Mouse (Mus musculus): ENCODE measurements around the gene Jmjd8.

Jmjd8 gene

GRCm38 (mm10) chr17:25861704-25862612, 33.3 kb downstream of the Jmjd8 start:
- TF ChIP-seq GATA4 (IDR thresholded peaks at IDR 0.05; ENCODE audit: insufficient replicate concordance, low read length) = no peak

- no peak for TF ChIP-seq GATA4 (IDR thresholded peaks at IDR 0.05; ENCODE audit: insufficient replicate concordance, low read length)
Measured at GRCm38 (mm10) chr17:25863681-25864080, 35.0 kb downstream of the Jmjd8 start.

- no peak for TF ChIP-seq GATA4 (IDR thresholded peaks at IDR 0.05; ENCODE audit: insufficient replicate concordance, low read length)
Measured at GRCm38 (mm10) chr17:25864311-25864710, 35.6 kb downstream of the Jmjd8 start.

- no peak for TF ChIP-seq GATA4 (IDR thresholded peaks at IDR 0.05; ENCODE audit: insufficient replicate concordance, low read length)
Measured at GRCm38 (mm10) chr17:25865288-25865687, 36.6 kb downstream of the Jmjd8 start.

GRCm38 (mm10) chr17:25866172-25866571, 37.5 kb downstream of the Jmjd8 start:
- no peak for TF ChIP-seq GATA4 (IDR thresholded peaks at IDR 0.05; ENCODE audit: insufficient replicate concordance, low read length)

- TF ChIP-seq GATA4 (IDR thresholded peaks at IDR 0.05; ENCODE audit: insufficient replicate concordance, low read length) = no peak
Measured at GRCm38 (mm10) chr17:25867509-25867835, 38.8 kb downstream of the Jmjd8 start.

- peak; percentile 35; the same call in 1 of the 2 replicates for TF ChIP-seq GATA4 (IDR thresholded peaks at IDR 0.05; ENCODE audit: insufficient replicate concordance, low read length)
Measured at GRCm38 (mm10) chr17:25867836-25868600, 39.4 kb downstream of the Jmjd8 start.

GRCm38 (mm10) chr17:25868601-25869191, 40.0 kb downstream of the Jmjd8 start, which contains the start of gene Mcrip2:
Mcrip2 (minus strand) TSS chr17:25868764.
- TF ChIP-seq GATA4 (IDR thresholded peaks at IDR 0.05; ENCODE audit: insufficient replicate concordance, low read length) = no peak; the same call in 1 of the 2 replicates

GRCm38 (mm10) chr17:25869498-25869897, 40.8 kb downstream of the Jmjd8 start:
- no peak for TF ChIP-seq GATA4 (IDR thresholded peaks at IDR 0.05; ENCODE audit: insufficient replicate concordance, low read length)

- TF ChIP-seq GATA4 (IDR thresholded peaks at IDR 0.05; ENCODE audit: insufficient replicate concordance, low read length) = no peak
Measured at GRCm38 (mm10) chr17:25869954-25870353, 41.3 kb downstream of the Jmjd8 start.

GRCm38 (mm10) chr17:25872676-25873075, 44.0 kb downstream of the Jmjd8 start:
- no peak for TF ChIP-seq GATA4 (IDR thresholded peaks at IDR 0.05; ENCODE audit: insufficient replicate concordance, low read length)

GRCm38 (mm10) chr17:25873405-25874147, 44.9 kb downstream of the Jmjd8 start:
- TF ChIP-seq GATA4 (IDR thresholded peaks at IDR 0.05; ENCODE audit: insufficient replicate concordance, low read length) = no peak

GRCm38 (mm10) chr17:25874148-25874720, 45.6 kb downstream of the Jmjd8 start:
- TF ChIP-seq GATA4 (IDR thresholded peaks at IDR 0.05; ENCODE audit: insufficient replicate concordance, low read length) = no peak

GRCm38 (mm10) chr17:25874721-25875170, 46.1 kb downstream of the Jmjd8 start, which contains the start of gene Mettl26:
Mettl26 (plus strand) TSS chr17:25875074.
- TF ChIP-seq GATA4 (IDR thresholded peaks at IDR 0.05; ENCODE audit: insufficient replicate concordance, low read length) = no peak

All from liver, adult (tissue).